Mouse (Mus musculus): ENCODE results near the gene Gstt2.

DNA sequence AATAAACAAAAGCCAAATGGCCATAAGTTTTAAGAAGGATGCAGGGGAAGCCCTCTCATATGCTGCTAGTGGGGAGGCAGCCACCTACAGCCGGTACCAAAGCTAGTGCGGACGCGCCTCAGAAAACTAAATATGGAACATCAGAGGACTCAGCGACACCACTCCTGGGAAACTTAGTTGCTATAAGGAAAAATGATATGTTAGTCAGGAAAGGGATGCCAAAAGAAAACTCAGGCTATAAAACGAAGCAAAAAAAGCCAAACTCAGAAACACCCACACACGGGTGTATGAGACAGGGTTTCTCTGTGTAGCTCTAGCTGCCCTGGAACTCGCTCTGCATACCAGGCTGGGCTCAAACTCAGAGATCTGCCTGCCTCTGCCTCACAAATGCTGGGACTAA lies 48.9 kb downstream of the Gstt2 start:
- no peak for TF ChIP-seq CTCF (IDR thresholded peaks at IDR 0.05; ENCODE audit: extremely low read depth, insufficient read length, insufficient replicate concordance, low read depth, low read length)
- no peak for TF ChIP-seq POLR2A (IDR thresholded peaks at IDR 0.05; ENCODE audit: low read depth, low read length)

Measured in small intestine, adult 2 months (tissue).